Mouse (Mus musculus) midbrain, embryonic 16.5 days (tissue): Measurements from ENCODE around the gene Stk38. TPM values are rescaled to one million over a fixed set of nuclear protein-coding genes. Genes with fewer than 3 reads are reported as not detected.

Experiments
- ATAC-seq: fragments of 200-750 bp; cut with Nextera tagmentation; 2 replicates; pipeline ENCODE4 v1.8.0; 2017; ENCODE audit warnings: moderate TSS enrichment
- H3K27ac ChIP-seq: fragments of 300-500 bp; sonication (generic); 2 replicates; pipeline ENCODE4 v1.5.1; 2014; ENCODE audit warnings: mild to moderate bottlenecking, low read length, mixed read lengths
- H3K27me3 ChIP-seq: fragments of 300-500 bp; sonication (generic); 2 replicates; pipeline ENCODE4 v1.6.1; 2014; ENCODE audit warnings: low read depth, low read length, mixed read lengths; ENCODE audit not compliant: control insufficient read depth, insufficient read depth
- H3K36me3 ChIP-seq: fragments of 300-500 bp; sonication (generic); 2 replicates; pipeline ENCODE4 v1.6.1; 2014; ENCODE audit warnings: mild to moderate bottlenecking, low read length, moderate library complexity, mixed read lengths; ENCODE audit not compliant: control insufficient read depth, insufficient read depth
- H3K4me1 ChIP-seq: fragments of 300-500 bp; sonication (generic); 2 replicates; pipeline ENCODE4 v1.6.1; 2014; ENCODE audit warnings: mild to moderate bottlenecking, low read length, mixed read lengths; ENCODE audit not compliant: control insufficient read depth, insufficient read depth
- H3K4me2 ChIP-seq: fragments of 300-500 bp; sonication (generic); 2 replicates; pipeline ENCODE4 v1.6.1; 2014; ENCODE audit warnings: mild to moderate bottlenecking, low read length, mixed read lengths
- H3K4me3 ChIP-seq: fragments of 300-500 bp; sonication (generic); 2 replicates; pipeline ENCODE4 v1.5.1; 2014; ENCODE audit warnings: low read depth, mild to moderate bottlenecking, low read length, moderate library complexity, mixed read lengths
- H3K9ac ChIP-seq: fragments of 300-500 bp; sonication (generic); 2 replicates; pipeline ENCODE4 v1.6.1; 2014; ENCODE audit warnings: low read depth, low read length, mixed read lengths
- H3K9me3 ChIP-seq: fragments of 300-500 bp; sonication (generic); replicated peaks from 2 replicates; pipeline ENCODE4 v1.6.1; 2014; ENCODE audit warnings: mild to moderate bottlenecking, low read length, mixed read lengths; ENCODE audit not compliant: control insufficient read depth, poor library complexity, severe bottlenecking
- WGBS: fragments of 180-500 bp; shearing (Covaris S2); extraction: QIAGEN DNeasy Blood & Tissue Kit; methylation state at CpG from one replicate; pipeline ENCODE4 v1.1.7; 2014; 5-methylcytosine and 5-hydroxymethylcytosine counted together
- polyA plus RNA-seq: library from polyadenylated mRNA; unstranded; fragments of >200 nt; fragmentation: Nextera tagmentation; extraction: Ambion mirVana; gene quantifications from 2 replicates; pipeline ENCODE4 v1.2.1, GENCODE M21; 2015

Gene Stk38
- polyA plus RNA-seq, 1 experiment from 2014 or later, result 83.1 TPM

GRCm38 (mm10) chr17:28987713-28988112 is 20.1 kb downstream of the Stk38 start:
- no peaks in the 10 kb centered on the region for H3K27me3 ChIP-seq
- no peak overlapping the region for H3K4me2 ChIP-seq
- no peak for ATAC-seq
- H3K9ac ChIP-seq, result no peak overlapping the region
- no peaks in the 10 kb centered on the region for H3K4me1 ChIP-seq
- WGBS, result 67% methylated on average over 4 of the region's 4 CpGs
- H3K4me3 ChIP-seq, result no peak overlapping the region
- H3K36me3 ChIP-seq, result peaks cover 44% of the 10 kb centered on the region
- no peaks in the 10 kb centered on the region for H3K9me3 ChIP-seq
- no peak overlapping the region for H3K27ac ChIP-seq

GRCm38 (mm10) chr17:28986833-28987232 is 21.0 kb downstream of the Stk38 start:
- H3K9ac ChIP-seq, result no peak overlapping the region
- no peak for ATAC-seq
- H3K27ac ChIP-seq, result no peak overlapping the region
- no peaks in the 10 kb centered on the region for H3K9me3 ChIP-seq
- no peaks in the 10 kb centered on the region for H3K4me1 ChIP-seq
- H3K4me3 ChIP-seq, result no peak overlapping the region
- H3K36me3 ChIP-seq, result peaks cover 46% of the 10 kb centered on the region
- no peak overlapping the region for H3K4me2 ChIP-seq
- H3K27me3 ChIP-seq, result no peaks in the 10 kb centered on the region

- 81% methylated on average over 1 of the region's 1 CpGs for WGBS
- no peaks in the 10 kb centered on the region for H3K9me3 ChIP-seq
- H3K27ac ChIP-seq, result no peak overlapping the region
- H3K27me3 ChIP-seq, result no peaks in the 10 kb centered on the region
- H3K4me2 ChIP-seq, result no peak overlapping the region
- H3K4me3 ChIP-seq, result no peak overlapping the region
- H3K9ac ChIP-seq, result no peak overlapping the region
- no peaks in the 10 kb centered on the region for H3K4me1 ChIP-seq
- no peak for ATAC-seq
- peaks cover 51% of the 10 kb centered on the region for H3K36me3 ChIP-seq
Observed at GRCm38 (mm10) chr17:28984724-28985420, 22.9 kb downstream of the Stk38 start.

- Histone ChIP-seq H3K27ac (no peak overlapping the region), H3K4me2 (no peak overlapping the region), H3K27me3 (no peaks in the 10 kb centered on the region), H3K36me3 (peaks cover 48% of the 10 kb centered on the region), H3K4me1 (no peaks in the 10 kb centered on the region), H3K9me3 (no peaks in the 10 kb centered on the region), H3K9ac (no peak overlapping the region), H3K4me3 (no peak overlapping the region)
- 57% methylated on average over 4 of the region's 4 CpGs for WGBS
- ATAC-seq, result no peak
Observed at GRCm38 (mm10) chr17:28982591-28982990, 25.2 kb downstream of the Stk38 start.

- Histone ChIP-seq H3K27ac (no peak overlapping the region), H3K4me2 (no peak overlapping the region), H3K27me3 (no peaks in the 10 kb centered on the region), H3K4me3 (no peak overlapping the region), H3K36me3 (peaks cover 37% of the 10 kb centered on the region), H3K9me3 (no peaks in the 10 kb centered on the region), H3K4me1 (no peaks in the 10 kb centered on the region), H3K9ac (no peak overlapping the region)
- ATAC-seq, result no peak
- 85% methylated on average over 4 of the region's 4 CpGs for WGBS
Observed at GRCm38 (mm10) chr17:28981081-28981480, 26.7 kb downstream of the Stk38 start.

- no peak overlapping the region for H3K27ac ChIP-seq
- H3K27me3 ChIP-seq, result no peaks in the 10 kb centered on the region
- no peak for ATAC-seq
- H3K4me3 ChIP-seq, result no peak overlapping the region
- no peak overlapping the region for H3K4me2 ChIP-seq
- H3K9me3 ChIP-seq, result no peaks in the 10 kb centered on the region
- H3K4me1 ChIP-seq, result no peaks in the 10 kb centered on the region
- H3K9ac ChIP-seq, result no peak overlapping the region
- 95% methylated on average over 4 of the region's 4 CpGs for WGBS
- H3K36me3 ChIP-seq, result peaks cover 47% of the 10 kb centered on the region
Observed at GRCm38 (mm10) chr17:28979091-28979490, 28.7 kb downstream of the Stk38 start.

- ATAC-seq, result no peak
- Histone ChIP-seq H3K27ac (no peak overlapping the region), H3K4me2 (no peak overlapping the region), H3K27me3 (no peaks in the 10 kb centered on the region), H3K9me3 (no peaks in the 10 kb centered on the region), H3K4me3 (no peak overlapping the region), H3K4me1 (no peaks in the 10 kb centered on the region), H3K9ac (no peak overlapping the region), H3K36me3 (peaks cover 49% of the 10 kb centered on the region)
Observed at GRCm38 (mm10) chr17:28970122-28970521, 37.7 kb downstream of the Stk38 start.

- H3K9ac ChIP-seq, result no peak overlapping the region
- H3K9me3 ChIP-seq, result no peaks in the 10 kb centered on the region
- WGBS, result 84% methylated on average over 11 of the region's 11 CpGs
- no peaks in the 10 kb centered on the region for H3K4me1 ChIP-seq
- peaks cover 42% of the 10 kb centered on the region for H3K36me3 ChIP-seq
- H3K27ac ChIP-seq, result no peak overlapping the region
- H3K4me2 ChIP-seq, result no peak overlapping the region
- H3K27me3 ChIP-seq, result no peaks in the 10 kb centered on the region
- no peak for ATAC-seq
- H3K4me3 ChIP-seq, result no peak overlapping the region
Observed at GRCm38 (mm10) chr17:28967021-28967610, 40.7 kb downstream of the Stk38 start.

- Histone ChIP-seq H3K36me3 (peaks cover 21% of the 10 kb centered on the region; the same call in 1 of the 2 replicates), H3K4me2 (no peak overlapping the region), H3K4me3 (no peak overlapping the region), H3K9ac (no peak overlapping the region), H3K27ac (no peak overlapping the region), H3K27me3 (no peaks in the 10 kb centered on the region), H3K4me1 (no peaks in the 10 kb centered on the region), H3K9me3 (no peaks in the 10 kb centered on the region)
- ATAC-seq, result no peak
- WGBS, result 83% methylated on average over 10 of the region's 10 CpGs
Observed at GRCm38 (mm10) chr17:28961596-28961995, 46.2 kb downstream of the Stk38 start.
